Mouse (Mus musculus): Measurements from ENCODE around the gene Slu7. TPM values are rescaled to one million over a fixed set of nuclear protein-coding genes. Genes with fewer than 3 reads are reported as not detected.

Slu7 gene
- total RNA-seq, 2 experiments from 2014 or later = 43.5 to 45.0 TPM

GRCm38 (mm10) chr11:43417201-43417600, 16.3 kb upstream of the Slu7 start:
- DNase-seq (ENCODE audit: low spot score in 2 of 2) = no peak

GRCm38 (mm10) chr11:43424386-43424785, 9.2 kb upstream of the Slu7 start:
- DNase-seq (ENCODE audit: low spot score in 2 of 2) = no peak

GRCm38 (mm10) chr11:43425166-43425709, 8.3 kb upstream of the Slu7 start:
- no peak for DNase-seq (ENCODE audit: low spot score in 2 of 2)

- peak; percentile 40 to 71 for DNase-seq (ENCODE audit: low spot score in 2 of 2)
Observed at GRCm38 (mm10) chr11:43425824-43426413, 7.6 kb upstream of the Slu7 start, which contains the start of gene Pttg1. TSS of gene Pttg1 (minus strand) at chr11:43426251.

GRCm38 (mm10) chr11:43426414-43426884, 7.1 kb upstream of the Slu7 start:
- DNase-seq (ENCODE audit: low spot score in 2 of 2) = no peak

GRCm38 (mm10) chr11:43434024-43434407, 472 bp downstream of the Slu7 start:
- no peak for DNase-seq (ENCODE audit: low spot score in 2 of 2)

GRCm38 (mm10) chr11:43441121-43441520, 7.6 kb downstream of the Slu7 start:
- no peak for DNase-seq (ENCODE audit: low spot score in 2 of 2)

GRCm38 (mm10) chr11:43443183-43443582, 9.6 kb downstream of the Slu7 start:
- no peak for DNase-seq (ENCODE audit: low spot score in 2 of 2)

- DNase-seq (ENCODE audit: low spot score in 2 of 2) = no peak
Observed at GRCm38 (mm10) chr11:43449916-43450315, 16.4 kb downstream of the Slu7 start.

GRCm38 (mm10) chr11:43451322-43451721, 17.8 kb downstream of the Slu7 start:
- DNase-seq (ENCODE audit: low spot score in 2 of 2) = no peak

- no peak for DNase-seq (ENCODE audit: low spot score in 2 of 2)
Observed at GRCm38 (mm10) chr11:43452266-43452665, 18.7 kb downstream of the Slu7 start.

GRCm38 (mm10) chr11:43463204-43463603, 29.7 kb downstream of the Slu7 start:
- no peak for DNase-seq (ENCODE audit: low spot score in 2 of 2)

- DNase-seq (ENCODE audit: low spot score in 2 of 2) = no peak
Observed at GRCm38 (mm10) chr11:43470118-43470517, 36.6 kb downstream of the Slu7 start.

- DNase-seq (ENCODE audit: low spot score in 2 of 2) = no peak
Observed at GRCm38 (mm10) chr11:43470881-43471820, 37.6 kb downstream of the Slu7 start.

GRCm38 (mm10) chr11:43473115-43473514, 39.6 kb downstream of the Slu7 start:
- DNase-seq (ENCODE audit: low spot score in 2 of 2) = no peak

GRCm38 (mm10) chr11:43473635-43474224, 40.2 kb downstream of the Slu7 start:
- DNase-seq (ENCODE audit: low spot score in 2 of 2) = no peak

- DNase-seq (ENCODE audit: low spot score in 2 of 2) = no peak
Observed at GRCm38 (mm10) chr11:43474225-43474774, 40.8 kb downstream of the Slu7 start, which contains the start of gene C1qtnf2. TSS of gene C1qtnf2 (plus strand) at chr11:43474276.

- DNase-seq (ENCODE audit: low spot score in 2 of 2) = no peak
Observed at GRCm38 (mm10) chr11:43479376-43479775, 45.8 kb downstream of the Slu7 start.

- no peak for DNase-seq (ENCODE audit: low spot score in 2 of 2)
Observed at GRCm38 (mm10) chr11:43480561-43480960, 47.0 kb downstream of the Slu7 start.

- DNase-seq (ENCODE audit: low spot score in 2 of 2) = no peak
Observed at GRCm38 (mm10) chr11:43481672-43482522, 48.4 kb downstream of the Slu7 start.
